Mouse (Mus musculus): ENCODE measurements at regions not wholly inside any gene's neighbourhood (a gene's known extent, or its start where the extent isn't known, plus 50 kb on each side); places are given as distances from the start of the nearest gene placed in this dataset.

DNA sequence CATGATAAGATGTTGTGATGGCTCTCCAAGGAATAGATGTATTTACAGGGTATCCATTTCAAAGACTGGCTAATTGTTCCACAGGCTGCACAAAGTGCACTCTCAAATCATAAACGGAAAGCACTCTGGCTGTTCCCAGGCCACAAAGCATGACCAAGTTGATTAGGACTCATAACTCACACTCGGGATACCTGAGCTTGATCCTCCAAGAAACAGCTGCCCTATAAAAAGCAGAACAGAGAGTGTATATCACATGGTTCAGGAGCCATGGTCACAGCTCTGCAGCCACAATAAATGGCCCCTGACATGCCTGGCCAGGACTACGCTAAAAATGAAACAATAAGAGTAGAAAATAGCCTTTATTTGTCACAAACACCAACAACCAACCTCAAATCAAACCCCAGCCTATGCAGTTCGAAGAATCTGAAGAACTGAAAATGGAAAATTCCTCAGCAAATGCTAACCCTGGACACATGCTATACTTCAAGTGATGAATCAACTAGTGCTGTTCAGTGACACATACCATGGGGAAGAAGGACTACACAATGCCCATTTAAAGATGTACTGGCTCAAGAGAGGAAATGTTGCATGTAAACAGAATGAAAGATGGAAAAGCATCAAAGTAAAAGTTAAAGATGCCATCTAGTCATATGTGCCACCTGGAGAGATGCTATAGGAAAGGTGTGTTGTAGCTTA is 473.5 kb downstream of the Gsdmc2 start:
- DNase-seq: no peak

DNA sequence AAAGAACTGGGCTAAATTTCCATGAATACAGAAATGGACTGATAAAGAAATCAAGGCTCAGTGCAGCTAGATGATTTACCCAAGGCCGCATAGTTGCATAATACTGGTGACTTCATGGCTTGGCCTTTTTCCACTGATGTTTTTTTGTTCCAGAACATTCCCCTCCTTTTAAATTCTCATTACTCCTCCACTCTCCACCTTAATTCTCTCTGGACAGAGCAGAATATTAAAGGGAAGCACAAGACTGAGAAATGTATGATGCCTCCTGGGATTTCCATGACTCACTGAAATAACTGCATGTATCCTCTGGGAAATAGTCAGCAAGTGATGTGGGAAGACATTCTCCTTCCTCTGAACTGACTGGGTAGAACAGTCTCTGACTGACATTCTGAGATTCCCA is 480.5 kb downstream of the Gsdmc2 start:
- peak; percentile 75 for DNase-seq

- DNase-seq: peak; percentile 28
Measured at GRCm38 (mm10) chr15:63360402-63360801, 484.6 kb downstream of the Gsdmc2 start.

DNA sequence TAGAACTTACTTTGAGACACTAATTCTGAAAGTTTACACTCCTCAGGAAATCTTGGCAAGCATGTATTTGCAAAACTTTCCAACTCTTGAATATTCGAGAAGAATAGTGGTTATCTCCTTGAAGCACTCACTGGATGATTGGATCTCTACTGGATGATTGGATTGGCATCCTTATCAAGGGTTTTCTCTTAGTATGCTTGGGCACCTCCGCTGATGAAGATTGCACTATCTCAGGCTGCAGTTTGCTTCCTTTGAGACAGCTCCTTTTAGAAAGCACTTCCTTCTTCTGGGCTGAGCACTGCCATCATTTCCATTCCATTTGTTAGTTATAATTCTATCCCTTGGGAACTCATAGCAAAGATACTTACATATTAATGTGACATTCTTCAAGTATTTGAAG is 503.2 kb downstream of the Gsdmc2 start:
- no peak for DNase-seq

DNA sequence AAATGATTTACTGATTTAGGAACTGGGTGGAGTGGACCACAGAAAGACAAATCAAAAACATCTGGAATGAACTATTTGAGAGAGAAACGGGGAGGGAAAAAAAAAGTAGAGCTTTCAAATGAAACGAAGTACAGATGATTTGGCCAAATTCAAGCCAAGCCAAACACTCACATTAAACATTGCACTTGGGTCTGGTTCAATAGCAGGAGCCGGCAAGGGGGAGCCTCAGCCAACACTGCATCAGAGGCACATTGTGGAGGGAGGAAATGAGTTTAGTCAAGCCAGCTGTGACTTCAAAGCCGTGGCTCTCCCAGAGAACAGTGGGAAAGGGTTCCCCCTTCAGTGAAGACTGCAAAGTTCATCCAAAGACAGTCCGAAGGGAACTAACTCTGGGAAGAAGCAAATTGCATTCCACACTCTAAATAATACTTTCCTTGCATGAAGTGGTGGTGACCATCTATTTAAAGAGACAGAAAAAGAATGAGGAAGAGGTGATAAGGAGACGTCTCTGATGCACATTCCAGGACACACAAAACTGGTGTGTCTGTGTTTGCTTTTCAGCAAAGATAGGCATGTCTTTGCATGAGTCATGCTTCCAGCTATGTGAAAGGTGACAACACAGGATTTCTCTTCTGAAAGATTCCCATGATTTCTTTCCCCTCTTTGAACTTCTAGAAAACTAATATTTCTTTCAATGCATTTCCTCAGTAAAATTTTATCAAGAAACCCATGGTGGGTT is 504.5 kb downstream of the Gsdmc2 start:
- DNase-seq: peak; percentile 59

- DNase-seq: no peak
Measured at GRCm38 (mm10) chr15:63319666-63320065, 525.3 kb downstream of the Gsdmc2 start.

DNA sequence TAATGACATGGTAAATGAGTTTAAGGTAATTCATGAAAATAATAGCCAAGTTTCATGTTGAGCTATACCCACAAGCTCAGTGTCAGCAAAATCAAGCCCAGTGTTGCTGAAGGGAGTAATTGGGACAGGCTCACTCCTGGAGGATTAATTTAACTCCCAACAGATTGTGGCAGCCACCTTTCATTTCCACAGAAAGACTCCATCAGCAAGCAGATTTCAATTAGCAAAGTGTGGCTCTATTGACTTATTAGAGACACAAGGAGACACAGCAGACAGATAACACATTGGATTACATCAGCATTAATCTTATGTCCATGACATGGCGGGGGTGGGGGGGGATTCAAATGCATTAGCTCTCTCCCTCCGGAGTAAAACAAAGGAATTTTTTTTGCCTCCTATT is 534.6 kb downstream of the Gsdmc2 start:
- no peak for DNase-seq

- DNase-seq: peak; percentile 62
Measured at GRCm38 (mm10) chr15:63299311-63299710, 545.7 kb downstream of the Gsdmc2 start.

GRCm38 (mm10) chr15:63288534-63288933 is 556.4 kb downstream of the Gsdmc2 start:
- DNase-seq: no peak

DNA sequence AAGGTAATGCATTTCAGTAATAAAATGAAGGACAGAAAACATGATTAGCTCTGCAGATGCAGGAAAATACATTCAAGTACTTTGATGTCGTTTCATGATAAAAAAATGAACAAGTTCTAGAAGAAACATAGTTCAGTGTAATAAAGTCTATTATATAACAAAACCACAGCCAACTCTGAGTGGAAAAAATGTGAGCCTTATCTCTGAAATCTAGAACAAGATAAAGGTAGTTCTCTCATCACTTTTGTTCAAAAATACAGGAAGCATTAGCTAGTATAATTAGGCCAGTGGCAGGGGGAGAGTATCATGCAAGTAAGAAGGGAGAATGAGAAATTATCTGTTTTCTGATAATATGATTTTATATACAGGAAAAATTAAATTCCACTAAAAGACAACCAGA is 559.0 kb downstream of the Gsdmc2 start:
- no peak for DNase-seq

DNA sequence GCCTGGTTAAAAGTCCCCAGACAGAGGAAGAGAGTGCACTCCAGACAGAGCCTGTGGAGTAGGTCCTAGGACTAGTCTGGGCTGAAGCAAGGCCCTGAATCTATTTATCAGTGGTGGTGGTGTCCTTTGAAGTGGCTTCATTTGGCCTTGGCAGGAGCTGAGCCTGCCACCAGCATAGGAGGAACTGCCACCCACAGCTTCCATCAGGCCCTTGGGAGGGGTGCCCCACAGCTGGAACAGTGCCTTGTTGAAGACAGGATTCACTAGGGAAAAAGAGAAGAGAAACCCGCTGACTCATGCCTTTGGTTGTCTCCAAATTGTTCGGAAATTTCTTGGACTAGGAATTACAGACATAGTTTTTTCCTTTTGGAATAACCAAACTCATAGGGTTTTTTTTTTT is 574.6 kb downstream of the Gsdmc2 start:
- DNase-seq: peak; percentile 88

DNA sequence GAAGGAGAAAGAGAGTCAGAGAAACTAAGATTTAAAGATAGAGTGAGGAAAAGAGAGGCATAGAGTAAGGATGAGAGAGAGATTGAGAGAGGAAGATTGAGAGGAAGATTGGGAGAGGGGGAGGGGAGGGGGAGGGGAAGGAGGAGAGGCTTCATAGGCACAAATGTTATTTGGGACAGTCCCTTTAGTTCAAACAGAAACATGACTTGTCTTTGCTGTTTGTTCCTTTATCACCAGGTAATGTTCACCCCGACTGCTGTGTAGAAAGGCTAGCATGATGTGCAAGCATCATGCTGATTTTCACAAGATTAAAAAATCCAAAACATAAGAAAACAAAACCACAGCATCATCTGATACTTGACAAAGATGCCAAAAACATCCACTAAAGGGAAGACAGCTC is 579.1 kb downstream of the Gsdmc2 start:
- no peak for DNase-seq

GRCm38 (mm10) chr15:63255736-63256135 is 589.2 kb downstream of the Gsdmc2 start:
- DNase-seq: no peak

DNA sequence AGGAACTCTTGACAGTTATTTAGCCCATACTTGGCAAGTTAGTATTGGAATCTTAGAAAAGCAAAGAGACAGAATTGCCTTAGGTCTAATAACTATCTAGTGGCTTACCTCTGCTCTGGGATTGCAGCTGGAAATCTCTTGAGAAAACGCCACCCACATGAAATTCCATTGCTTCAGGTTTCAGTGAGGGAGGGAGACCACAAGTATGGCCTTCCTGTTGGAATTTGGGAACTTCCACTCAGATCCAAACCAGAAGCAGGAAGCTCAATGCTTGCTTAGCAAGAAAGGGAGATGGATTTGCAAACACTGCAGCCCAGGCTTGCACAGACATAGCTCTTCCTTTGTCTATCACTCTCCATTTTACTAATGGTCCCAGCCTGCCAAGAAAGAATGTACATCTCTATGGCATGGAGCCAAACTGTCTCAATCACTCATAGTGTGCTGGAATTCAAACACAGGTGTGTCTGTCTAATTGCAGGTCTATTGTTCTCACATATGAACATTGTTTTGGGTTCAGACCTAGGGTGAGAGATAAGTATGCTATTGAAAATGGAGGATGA is 592.1 kb downstream of the Gsdmc2 start:
- DNase-seq: no peak

DNA sequence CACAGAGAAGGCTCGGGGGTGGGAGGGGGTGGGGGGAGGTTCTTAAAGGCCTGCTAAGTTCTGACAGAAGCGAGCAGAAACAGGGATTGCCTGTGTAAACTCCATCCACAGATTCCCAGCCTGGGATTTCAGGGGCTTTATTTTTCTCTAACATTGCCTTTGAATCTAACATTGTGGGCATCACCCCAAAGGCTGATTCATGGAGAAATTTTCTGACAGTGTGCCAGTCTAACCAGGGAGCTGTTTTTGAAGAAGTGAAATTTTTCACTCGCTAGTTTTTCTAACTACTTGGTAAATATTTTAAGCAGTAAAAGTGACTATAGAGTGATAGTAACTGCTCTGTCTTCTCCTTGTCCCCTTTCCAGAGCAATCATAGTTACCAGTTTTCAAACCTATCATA is 606.4 kb downstream of the Gsdmc2 start:
- DNase-seq: no peak

DNA sequence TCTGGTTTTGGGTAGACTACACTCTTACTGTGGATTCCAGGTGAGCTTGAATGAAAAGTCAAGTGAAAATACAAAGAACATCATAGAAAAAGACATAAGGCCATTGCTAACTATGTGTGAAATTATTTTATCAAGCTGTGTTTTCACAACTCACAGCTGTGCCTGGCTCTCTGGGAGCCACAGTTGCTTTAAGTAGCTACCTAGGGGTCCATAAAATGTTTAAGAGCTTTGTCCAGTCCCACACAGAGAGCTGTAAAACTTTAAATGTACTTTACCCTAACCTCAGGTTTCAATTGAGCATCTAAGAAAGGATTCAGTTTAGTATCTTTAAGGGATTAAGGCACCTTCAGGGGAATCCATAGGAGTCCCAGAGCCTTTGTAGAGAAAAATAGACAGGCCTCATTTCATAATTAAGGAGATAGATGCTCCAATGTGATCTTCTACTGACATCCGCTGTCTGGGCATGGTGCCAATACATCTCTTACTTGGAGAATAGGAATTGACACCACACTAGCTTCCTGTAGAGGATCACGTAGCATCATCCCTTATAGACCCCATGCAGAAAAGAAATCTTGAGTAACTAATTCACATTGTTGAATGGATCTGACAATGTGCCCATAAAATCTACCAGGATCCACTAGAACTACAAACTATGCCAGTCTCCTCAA is 626.5 kb downstream of the Gsdmc2 start:
- DNase-seq: no peak

DNA sequence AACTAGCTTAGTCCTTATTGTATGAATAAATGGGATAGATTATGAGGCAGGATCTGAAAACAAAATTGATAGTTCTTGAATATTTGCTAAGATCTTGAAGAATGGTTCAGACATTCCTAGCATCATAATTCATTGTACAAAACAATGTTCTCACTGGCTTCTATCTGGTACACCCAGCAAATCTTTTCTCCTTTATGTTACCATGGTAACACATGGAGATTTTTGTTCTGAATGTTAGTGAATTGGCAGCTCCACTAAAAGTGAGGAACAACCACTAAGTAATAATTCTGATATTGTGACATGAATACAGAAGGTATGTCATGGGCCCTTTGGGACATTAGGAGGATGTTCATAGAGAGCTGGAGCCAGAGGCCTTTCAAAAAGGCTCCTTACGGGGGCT is 639.8 kb downstream of the Gsdmc2 start:
- no peak for DNase-seq

GRCm38 (mm10) chr15:63195031-63195430 is 649.9 kb downstream of the Gsdmc2 start:
- no peak for DNase-seq

- no peak for DNase-seq
Measured at GRCm38 (mm10) chr15:63194492-63194797, 650.5 kb downstream of the Gsdmc2 start.

- DNase-seq: no peak
Measured at GRCm38 (mm10) chr15:63193617-63194491, 651.1 kb downstream of the Gsdmc2 start.

DNA sequence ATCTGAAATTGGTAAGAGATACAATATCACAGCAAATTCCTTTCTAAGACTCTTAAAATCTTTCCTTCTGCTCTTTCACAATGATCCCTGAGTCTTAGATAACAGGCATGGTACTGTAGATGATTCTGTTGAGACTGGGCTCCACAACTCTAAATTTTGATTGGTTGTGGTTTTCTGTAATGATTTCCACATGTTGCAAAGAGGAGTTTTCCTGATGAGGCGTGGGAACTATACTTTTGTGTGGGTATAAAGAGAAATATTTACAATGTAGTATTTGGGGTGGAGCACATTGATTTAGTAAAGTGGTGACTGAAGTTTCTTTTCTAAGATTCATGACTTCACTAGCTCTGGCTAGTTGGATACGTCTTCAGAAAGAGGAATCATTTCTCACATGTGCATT is 653.2 kb downstream of the Gsdmc2 start:
- no peak for DNase-seq

DNA sequence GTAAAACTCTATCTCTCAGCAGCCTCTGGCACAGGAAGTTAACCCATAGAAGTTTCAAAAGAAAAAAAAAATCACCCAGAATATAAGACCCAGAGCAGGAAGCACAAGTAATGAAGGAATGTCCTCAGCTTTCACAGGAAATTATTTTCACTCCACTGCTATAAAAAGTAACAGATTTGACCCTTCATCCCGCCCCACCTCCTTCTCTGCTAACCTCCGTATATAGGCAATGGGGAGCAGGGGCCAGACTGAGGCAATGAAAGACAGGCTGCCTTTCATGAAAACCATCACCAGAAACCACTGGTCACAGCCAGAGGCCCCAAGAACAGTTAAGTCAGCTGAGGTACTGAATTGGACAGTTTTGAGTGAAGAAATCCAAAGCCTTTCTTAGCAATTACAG is 654.9 kb downstream of the Gsdmc2 start:
- DNase-seq: no peak

Measured in adrenal gland, adult 2 months (tissue).